Mouse (Mus musculus) c-Kit-positive CD71-positive TER-119-positive erythroid progenitor cells, embryonic 14.5 days (primary cell): ENCODE results near the gene Col9a2.

Source experiments
- DNase-seq: peaks from one replicate; pipeline ENCODE4 v3.0.0-alpha.2; 2013; ENCODE audit warnings: low spot score

The Col9a2 gene

DNA sequence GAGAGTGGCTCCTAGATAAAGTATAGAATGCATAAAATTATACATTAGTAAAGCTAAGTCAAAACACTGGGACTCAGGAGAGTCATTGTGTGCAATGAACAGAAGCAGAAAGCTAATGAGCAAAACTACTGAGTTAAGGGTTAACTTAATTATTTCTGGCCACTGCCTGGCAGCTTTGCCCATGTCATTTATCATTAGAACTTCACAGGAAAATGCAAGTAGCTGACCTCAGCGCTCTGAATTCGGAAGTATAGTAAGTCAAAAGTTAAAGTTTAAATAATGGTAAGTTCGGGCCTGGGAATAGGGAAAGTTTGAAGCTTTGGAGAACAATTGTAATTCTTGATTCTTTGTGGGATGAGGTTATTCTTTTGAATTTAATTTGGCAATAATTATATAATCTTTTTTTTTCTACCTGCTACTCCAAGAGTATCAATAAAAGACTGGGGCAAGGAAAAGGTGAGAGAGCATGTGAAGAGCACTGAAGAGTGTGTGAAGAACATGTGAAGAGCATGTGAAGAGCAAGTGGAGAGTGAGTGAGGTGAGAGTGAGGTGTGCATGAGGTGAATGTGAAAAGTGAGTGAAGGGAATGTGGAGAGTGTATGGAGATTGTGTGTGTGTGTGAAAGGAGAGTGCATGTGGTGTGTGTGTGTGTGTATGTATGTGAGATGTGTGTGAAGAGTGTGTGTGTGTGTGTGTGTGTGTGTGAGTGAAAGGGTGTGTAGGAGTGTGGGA, 38.9 kb downstream of the Col9a2 start:
- DNase-seq, result no peak

DNA sequence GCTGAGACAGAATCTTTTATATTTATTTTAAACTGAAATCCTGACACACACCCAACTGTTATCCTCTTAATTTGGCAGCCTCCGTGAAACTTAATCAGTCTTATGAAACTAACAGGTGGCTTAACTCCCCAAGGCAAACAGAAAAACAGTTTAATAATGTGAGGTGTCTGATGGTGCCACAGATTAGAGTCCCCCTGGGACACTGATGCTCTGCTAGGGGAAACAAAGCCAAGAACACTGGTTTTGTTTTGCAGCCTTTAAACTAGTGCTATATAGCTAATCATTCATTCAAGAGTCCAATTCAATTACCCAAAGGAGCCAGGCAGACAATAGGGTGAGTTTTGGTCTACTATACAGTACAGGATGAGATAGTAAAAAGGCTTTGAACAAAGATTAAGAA, 41.2 kb downstream of the Col9a2 start:
- DNase-seq, result no peak

DNA sequence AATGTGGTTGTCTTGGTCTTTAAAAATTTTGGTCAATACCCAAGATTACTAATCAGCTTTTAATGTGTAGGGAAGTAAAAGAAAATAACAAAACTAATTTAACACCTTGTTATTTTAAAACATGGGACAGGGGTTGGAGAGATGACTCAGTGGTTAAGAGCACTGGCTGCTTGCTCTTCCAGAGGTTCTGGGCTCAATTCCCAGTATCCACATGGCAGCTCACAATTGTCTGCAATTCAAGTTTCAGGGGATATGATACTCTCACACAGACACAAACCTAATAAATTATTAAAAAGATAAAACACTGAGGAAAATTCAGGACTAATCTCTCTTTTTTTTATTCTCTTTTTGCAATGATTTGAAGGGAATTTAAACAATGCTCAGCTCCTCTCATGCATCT, 45.3 kb downstream of the Col9a2 start:
- DNase-seq, result no peak

DNA sequence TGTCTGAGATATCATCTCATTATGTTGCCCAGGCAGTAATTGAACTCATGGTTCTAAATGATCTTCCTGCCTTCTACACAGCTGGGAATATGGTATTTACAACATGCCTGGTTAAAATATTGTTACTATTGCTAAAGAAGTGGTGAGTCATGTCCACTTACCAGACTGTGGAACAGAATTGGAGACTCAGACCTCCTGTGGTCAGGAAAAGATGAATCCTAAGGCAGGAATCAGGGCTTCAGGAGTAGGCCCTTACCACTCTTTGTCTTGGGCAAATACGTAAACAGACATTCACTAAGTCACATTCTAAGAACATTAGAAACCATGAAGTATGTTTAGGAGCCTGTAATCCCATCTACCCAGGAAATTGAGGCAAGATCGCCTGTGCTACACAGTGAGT, 49.5 kb downstream of the Col9a2 start:
- DNase-seq, result no peak

DNA sequence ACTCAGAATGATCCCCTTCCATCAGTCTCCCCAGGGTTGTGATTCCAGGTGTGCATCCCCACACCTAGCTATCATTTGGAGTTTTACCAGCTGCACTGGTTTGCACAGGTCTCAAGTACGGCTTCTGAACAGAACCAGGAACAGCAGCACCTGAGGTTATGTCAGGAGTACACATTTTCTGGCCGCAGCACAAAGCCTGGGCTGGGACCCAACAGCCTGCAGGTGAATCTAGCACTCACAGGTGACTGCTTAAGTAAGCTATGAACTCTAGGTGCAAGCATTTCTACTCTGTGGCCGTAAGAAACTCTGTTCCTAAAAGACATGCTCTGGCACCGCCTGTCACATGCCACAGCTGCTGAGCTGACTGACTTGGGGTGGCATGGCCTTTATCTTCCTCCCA, 51.0 kb downstream of the Col9a2 start:
- no peak for DNase-seq

DNA sequence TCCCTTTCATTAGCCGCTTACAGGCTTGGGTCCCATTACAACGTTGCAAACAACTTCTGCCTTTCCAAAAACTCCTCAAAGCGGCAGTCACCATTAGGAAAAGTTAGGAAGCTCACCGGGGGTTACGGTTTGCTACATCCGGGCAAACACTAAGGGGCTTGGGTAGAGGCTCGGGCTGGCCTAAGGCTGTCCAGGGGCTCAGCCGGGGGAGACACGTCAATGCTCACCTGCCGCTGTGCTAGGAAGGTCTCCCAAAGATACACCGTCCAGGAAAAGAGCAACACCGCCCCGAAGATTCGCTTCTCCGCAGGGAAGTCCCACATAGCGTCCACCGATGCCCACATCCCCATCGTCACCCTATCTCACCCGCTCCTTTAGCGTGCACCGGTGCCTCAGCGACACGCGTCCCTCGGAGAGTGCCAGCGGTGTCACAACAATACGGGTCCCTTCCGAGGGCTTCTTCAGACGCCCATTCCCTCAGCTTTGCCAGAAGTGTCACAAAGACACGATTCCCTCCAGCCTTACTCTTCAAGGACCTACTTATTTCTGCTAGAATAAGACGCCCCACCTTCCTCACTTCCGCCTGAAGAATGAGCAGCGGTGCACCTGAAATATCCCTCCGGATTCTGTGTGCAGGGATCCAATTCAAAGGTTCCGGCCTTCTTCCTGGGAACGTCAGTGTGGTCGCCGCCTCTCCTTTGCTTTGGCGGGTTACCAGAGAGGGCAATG, 58.6 kb downstream of the Col9a2 start, which contains the start of gene Zmpste24:
Gene Zmpste24, minus strand, starts transcription at position 592 of the 729 bp plus-strand sequence.
- peak; percentile 92 for DNase-seq

DNA sequence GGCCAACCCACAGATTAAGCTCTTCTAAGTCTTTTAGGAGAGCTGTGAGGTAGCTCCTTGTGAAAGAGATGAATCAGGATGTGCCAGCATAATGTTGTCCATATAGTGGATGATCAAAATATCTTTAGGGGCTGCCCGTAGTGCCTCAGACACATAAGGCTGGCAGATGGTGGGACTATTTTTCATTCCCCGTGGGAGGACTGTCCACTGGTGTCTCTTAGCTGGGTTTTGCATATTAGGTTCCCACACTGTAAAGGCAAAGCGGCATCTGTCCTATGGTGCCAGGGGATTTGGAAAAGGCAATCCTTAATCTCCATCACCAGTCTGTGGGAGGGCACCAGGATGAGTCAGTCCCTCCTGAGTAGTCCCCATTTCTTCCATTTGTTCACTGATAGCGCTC, 64.1 kb downstream of the Col9a2 start:
- no peak for DNase-seq
